Mouse (Mus musculus): ENCODE results near the gene Rarg.
A peak's percentile ranks its signal among the peaks of the same experiment; 100 is the strongest.
"Not testable (repeated sequence)": the region's sequence is repeated elsewhere in the genome, so short reads cannot be mapped to it uniquely, and the experiment has no call there.

Rarg gene

DNA sequence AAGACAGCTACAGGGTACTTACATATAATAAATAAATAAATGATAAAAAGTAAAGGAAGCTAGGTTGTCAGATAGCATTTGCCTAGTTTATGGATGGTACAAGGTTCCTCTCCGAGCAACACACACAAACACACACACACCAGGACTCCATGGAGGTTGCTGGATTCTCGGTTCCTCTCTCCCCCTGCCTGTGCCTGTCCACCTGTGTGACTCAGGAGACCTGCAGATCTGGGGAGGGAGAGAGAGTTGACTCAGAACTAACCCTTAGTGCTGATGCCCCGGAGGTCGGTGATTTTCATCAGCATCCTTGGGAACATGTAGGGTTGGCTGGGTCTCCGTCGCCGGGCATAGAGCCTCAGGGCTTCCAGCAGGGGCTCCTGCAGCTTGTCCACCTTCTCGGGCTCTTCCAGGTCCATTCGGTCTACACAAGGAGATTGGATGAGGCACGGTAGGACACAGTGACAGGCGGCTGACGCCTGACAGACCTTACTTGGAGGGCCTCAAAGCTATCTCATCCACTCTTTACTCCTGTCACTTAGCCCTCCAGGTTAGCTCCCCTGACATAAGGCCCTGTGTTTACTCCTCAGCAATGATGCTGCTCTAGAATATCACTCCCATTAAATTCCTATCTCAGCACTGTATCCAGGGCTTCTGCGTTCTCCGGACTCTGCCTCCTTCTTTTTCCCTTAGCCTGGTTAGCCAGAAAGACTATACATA, 18.6 kb downstream of the Rarg start:
- no peak for DNase-seq (ENCODE audit: inconsistent ontology term)

DNA sequence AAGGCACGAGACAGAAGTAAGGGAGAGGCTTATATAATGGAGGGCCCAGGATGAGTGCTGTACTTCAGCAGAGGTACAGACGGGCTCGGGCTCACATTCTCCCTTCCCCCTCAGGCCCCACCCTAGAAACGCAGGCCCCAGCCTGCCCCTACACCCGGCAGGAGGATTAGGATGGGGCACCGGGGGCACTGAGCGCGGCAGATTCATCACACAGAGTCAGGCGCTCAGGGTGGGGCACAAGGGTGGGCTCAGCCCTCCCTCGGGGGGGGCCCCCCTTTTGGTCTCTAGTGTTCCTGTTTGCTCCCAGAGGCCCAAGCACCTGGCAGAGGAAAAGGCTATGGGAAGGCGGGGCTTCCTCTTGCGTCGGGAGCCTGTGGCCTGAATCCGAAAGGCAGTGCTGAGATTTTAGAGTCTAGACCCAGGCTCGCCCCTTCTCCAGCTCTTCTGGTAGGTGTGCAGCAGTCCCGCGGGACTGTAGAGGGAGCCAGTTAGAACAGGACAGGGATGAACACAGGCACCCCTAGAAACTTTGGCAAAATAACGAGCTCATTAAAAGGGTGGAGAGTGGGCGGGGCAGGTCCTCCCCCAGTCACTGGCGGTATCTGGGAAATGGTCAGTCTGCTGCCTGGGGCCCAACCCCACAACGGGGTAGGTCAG, 21.8 kb downstream of the Rarg start:
- peak; percentile 34 for DNase-seq (ENCODE audit: inconsistent ontology term)

DNA sequence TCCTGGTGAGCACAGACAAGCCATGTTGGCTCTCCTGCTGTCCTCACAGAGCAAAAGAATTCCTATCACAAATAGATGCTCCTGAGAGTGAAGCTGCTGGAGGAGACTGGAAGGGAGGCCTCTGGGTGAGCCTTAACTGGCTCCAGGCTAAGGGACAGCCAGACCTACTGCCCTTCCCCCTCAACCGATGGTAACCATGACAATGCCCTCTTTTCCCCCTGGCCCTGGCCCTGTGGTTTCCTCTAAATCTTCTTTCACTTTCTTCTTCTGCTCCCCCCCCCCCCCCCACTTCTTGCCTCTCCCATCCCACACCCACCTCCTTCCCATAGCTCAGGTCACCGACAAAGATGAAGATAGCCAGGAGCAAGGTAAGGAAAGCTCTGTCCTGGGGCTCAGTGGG, 23.4 kb downstream of the Rarg start:
- DNase-seq (ENCODE audit: inconsistent ontology term), result peak; percentile 28

DNA sequence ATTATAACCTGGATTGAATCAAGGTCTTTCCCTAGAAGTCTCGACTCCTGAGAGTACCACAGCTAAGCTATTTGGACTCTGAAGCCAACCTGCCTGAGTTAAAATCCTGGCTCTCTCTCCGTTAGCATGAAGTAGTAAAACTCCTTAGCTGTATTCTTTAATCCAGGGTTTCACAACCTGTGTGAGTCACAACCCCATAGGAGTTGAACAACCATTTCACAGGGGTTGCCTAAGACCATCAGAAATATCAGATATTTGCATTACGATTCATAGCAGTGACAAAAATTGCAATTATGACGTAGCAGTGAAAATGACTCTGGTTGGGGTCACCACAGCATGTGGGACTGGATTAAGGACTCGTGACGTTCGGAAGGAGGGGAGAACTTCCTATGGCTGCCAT, 24.6 kb downstream of the Rarg start:
- DNase-seq (ENCODE audit: inconsistent ontology term), result no peak

DNA sequence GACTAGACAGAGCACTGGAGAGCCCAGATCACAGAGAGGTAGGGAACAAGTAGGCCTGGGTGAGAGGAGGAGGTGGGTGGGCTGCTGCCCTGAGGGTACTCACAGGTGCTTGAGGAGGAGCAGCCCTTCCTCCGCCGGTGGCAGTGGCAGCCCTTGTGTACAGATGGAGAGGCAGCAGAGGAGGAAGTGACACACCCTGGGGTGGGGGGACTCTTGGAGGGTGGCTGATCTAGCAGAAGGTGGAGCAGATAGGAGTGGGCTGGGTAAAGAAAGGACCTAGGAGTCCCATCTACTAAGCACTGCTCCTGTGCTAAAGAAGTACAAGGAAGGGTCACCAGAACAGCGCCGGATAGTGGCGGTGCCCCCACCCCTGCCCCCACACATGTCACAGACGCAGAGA, 25.6 kb downstream of the Rarg start, which contains the start of gene Itgb7:
Itgb7 (minus strand) TSS at position 197 of the 400 bp plus-strand sequence.
- DNase-seq (ENCODE audit: inconsistent ontology term), result no peak

DNA sequence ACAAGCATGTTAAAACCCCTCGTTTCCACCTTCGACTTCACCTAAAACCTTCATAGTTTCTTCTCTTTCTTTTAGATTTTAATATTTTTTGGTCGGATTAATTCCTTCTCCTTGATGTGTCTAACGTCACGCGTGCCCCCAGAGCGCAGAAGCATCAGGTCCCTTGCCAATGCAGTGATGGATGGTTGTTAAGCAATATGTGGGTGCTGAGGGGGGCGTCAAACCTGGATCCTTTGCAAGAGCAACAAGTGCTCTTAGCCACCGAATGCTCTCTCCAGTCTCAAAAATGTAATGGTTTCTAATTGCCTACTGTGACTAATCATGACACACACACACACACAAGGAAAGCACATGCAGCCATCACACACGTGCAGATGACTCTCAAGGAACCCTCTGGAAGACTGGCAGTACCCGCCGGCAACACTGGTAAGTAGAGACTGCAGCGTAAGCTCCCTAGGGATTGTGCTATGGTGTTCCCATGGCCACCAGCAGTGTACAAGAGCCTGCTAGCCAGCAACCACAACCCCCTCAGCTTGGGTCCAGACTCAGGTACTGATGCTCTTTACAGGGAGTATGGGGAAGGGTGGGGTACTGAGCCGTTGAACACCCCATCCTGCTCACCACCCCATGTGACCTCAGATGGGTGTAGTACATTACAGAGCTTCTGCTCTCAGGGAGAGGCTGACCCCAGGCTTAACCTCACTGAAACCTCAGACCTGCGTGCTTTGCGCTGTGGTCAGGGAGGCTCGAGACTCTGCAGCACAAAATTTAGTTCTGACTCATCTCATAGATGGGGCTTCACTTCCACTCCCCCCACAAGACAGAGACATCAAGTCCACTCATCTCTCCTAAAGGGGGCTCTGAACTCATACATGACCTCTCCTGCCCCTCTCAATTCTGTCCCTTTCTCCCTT, 26.7 kb downstream of the Rarg start:
- no peak for DNase-seq (ENCODE audit: inconsistent ontology term)

DNA sequence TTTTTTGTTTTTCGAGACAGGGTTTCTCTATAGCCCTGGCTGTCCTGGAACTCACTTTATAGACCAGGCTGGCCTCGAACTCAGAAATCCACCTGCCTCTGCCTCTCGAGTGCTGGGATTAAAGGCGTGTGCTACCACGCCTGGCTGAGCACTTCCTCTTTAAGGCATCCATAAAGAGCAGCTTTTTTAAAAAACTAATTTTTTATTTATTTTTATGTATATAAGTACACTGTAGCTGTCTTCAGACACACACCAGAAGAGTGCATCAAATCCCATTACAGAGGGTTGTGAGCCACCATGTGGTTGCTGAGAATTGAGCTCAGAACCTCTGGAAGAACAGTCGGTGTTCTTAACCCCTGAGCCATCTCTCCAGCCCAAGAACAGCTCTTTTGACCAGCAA, 31.7 kb downstream of the Rarg start:
- DNase-seq (ENCODE audit: inconsistent ontology term), result not testable (repeated sequence)

DNA sequence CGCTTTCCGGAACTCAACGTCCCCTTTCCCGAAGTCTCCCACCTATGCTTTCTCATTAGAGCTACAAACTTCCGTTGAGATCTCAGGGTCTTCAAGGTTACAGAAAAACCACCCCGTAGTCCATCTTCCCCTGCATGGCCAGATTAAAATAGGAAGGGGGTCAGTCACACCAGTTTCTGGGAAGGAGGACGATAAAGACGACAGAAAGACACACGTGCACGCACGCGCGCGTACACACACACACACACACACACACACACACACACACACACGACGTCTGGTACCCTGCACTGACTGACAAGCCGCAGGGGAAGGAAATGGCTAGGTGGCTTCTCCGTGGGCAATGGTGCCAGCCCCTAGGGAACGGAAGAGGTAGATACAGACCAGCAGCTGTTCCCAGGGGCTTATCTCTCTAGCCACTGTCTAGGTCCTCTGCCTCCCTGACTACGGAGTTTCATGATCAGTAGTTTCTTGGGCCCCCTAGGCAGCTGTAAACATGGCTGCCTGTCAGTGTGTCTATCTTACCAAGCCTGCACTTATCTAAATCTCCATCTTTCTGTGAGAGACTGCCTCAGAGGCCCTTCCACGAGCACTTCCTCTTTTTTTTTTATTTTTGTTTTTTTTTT, 32.2 kb downstream of the Rarg start:
- DNase-seq (ENCODE audit: inconsistent ontology term), result no peak

DNA sequence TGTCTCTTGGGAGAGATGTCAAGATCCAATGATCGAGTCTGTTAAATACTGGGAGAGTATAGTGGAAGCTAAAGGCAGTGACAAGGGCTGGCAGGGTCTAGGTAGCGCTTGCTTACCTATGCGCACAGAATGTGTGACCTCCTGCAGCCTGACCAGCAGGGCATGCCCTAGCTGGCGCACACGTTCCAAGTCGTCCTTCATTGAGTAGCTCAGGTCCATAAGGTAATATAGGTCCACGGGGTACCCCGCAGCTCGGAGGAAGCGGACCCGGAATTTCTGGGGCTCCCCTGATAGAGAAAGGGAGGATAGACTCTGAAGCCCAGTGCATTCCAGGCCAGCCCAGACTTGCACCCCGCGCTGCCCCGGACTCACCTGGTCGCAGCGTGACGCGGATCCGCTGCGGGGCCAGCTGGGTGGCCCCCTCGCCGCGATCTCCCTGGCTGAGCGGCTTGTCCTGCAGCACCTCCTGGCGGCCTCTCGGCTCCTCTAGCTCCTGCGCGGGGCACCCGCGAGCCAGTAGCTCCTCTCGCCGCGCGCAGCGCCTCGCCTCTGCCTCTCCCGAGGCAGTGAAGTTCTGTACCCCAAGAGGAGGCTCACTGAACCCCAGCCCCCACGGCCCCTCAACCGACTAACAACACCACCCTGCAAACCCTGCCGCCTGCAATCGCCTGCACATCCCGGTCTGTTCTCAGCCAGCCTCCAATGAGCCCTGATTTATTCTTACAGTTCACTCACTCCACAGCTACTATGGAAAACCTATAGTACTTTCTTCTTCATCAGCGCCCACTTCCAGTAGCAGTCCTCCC, 32.9 kb downstream of the Rarg start:
- DNase-seq (ENCODE audit: inconsistent ontology term), result peak; percentile 74

DNA sequence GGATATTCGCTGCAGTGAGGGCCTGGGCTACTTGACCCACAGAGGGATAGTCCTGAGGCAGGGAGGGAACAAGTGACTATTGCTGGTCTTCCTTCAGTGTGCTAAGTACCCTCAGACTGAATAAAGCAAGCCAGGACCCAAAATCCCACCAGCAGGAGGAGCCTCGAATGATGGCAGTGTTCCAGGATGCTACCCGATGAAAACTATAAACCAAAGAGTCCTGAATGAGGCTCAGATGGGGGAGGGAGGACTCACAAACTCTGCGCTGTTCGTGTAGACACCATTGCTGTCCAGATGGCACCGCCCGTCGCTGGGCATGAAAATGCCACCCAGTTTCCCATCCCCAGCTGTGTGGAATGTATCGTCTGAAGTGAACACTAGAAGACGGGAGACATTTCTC, 34.9 kb downstream of the Rarg start:
- no peak for DNase-seq (ENCODE audit: inconsistent ontology term)

DNA sequence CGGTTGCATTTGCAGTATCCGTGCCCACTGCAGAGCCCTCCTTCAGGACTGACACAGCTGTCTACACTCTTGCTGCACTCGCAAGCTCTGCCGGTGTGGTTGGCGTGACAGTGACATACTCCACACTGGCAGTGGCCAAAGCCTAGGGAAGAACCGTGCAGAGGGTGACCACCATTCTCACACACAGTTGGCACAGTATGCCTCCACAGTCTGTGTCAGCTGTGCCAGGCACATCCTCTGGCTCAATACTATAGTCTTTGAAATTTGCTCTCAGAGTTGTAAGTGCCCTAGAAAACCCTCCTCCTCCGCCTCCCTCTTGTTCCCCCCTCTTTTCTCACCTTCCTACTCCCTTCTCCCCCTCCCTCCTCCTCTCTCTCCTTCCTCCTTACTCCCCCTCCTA, 40.0 kb downstream of the Rarg start:
- DNase-seq (ENCODE audit: inconsistent ontology term), result no peak

DNA sequence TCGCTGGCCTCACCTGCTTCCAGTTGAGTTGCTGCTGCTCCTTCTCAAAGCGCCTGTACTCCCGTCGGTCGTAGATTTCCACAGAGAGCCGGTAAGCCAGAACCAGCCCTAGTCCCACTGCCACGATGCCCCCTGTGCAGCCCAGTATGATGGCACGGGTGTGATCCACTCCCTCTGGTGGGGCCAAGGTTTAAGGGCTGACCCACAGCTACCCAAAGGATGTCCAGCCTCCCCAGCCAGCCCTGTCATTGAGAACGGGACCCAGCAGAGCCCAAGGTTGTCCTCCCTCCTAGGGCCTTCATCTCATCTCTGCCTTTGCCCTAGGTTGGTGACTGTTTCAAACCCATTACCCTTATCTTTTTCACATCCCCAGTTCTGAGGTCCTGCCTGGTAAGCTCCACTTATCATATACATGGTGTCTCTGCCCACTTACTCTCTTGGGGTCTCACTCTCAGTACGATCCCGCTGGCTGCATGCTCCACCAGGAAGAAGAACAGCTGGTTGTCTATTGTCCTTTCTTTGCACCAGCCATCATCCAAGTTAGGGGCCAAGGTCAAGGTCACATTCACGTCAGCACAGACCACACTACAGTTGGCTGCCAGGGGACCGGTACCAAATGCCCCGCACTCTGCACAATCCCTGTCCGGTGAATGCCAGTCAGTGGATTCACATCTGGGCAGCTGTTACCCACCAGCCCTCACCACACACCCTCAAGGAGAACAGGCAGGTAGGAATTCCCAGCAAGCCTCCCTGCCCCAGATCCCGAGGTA, 40.7 kb downstream of the Rarg start:
- no peak for DNase-seq (ENCODE audit: inconsistent ontology term)

DNA sequence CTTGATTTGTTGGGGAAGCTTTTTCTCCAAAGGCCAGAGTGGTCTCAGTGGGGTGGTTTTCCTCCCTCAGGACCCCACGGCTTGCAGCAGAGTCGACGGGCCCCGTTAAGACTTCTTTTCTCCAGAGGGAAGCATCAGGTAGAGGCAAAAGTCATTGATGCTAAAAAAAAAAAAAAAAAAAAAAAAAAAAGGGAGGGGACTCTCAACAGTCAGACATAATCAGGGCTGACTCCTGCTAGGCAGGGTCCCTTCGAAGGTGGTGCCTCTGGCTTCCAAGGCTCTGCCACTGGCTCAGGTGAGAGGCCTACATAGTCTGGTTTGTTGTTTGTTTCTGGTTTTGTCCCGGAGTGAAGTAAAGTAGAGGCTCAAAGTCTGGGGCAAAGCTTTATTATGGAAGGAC, 41.7 kb downstream of the Rarg start:
- no peak for DNase-seq (ENCODE audit: inconsistent ontology term)

DNA sequence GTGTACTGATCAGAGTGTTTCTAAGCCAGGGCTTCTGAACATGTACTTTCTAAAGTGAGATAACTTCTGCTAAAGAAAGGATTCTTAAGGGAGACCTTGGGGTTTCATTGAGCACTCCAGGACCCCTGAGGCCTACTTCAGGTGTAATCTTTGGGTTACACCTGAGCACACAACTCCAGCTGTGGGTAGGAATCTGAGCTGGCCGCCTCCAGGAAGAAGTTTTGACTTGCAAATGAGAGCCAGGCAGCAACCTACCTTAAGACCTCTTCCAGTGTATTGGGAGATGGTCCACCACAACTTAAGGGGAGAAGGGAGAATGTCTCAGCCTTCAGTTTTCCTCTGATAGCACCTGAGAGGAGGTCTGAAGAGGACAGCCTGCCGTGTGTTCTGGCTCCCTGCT, 43.2 kb downstream of the Rarg start:
- no peak for DNase-seq (ENCODE audit: inconsistent ontology term)

DNA sequence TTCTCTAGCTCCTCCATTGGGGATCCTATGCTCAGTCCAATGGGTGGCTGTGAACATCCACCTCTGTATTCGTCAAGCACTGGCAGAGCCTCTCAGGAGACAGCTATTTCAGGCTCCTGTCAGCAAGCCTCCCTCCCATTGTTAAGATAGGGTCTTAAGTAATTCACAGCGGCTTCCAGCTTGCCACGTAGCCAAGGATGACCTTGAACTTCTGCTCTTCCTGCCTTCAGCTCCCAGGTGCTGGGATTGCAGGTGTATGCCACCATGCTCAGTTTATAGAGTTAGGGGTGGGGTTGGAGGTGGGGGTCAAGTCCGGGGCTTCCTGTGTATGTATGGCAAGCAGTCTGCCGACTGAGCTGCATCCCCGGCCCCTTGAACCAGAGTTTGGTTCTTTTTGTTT, 45.4 kb downstream of the Rarg start:
- DNase-seq (ENCODE audit: inconsistent ontology term), result no peak

DNA sequence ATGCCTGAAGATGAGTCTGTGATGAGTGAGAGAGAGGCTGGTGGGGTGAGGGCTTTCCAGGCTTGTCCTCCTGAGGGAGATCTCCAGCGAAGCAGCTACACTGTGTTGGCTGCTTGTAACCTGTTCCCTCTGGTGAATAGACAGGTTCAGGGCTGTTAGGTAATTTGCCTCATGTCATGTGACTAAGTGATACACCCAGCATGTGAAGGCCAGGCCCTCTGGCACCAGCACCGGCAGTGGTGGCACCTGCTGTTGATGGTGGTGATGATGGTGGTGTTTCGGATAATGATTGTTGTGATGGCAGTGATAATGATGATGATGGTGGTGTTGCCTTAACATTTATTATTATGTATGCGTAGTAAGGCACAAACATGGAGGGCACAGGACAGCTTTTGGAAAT, 46.5 kb downstream of the Rarg start:
- no peak for DNase-seq (ENCODE audit: inconsistent ontology term)

DNA sequence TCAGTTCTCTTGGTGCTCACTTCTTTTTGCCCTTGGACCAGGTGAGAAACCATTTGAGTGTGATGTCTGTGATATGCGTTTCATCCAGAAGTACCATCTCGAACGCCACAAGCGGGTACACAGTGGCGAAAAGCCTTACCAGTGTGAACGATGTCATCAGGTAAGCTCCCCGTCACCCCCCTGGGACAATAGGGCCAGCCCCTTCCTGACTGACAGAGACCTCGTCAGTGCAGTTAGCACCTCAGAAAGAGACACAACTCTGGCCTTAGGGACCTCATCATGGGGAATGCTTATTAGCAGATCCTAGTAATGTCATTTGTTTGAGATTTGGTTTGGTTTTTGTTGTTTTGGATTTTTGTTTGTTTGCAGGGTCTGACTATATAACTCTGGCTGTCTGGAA, 48.2 kb downstream of the Rarg start:
- no peak for DNase-seq (ENCODE audit: inconsistent ontology term)

DNA sequence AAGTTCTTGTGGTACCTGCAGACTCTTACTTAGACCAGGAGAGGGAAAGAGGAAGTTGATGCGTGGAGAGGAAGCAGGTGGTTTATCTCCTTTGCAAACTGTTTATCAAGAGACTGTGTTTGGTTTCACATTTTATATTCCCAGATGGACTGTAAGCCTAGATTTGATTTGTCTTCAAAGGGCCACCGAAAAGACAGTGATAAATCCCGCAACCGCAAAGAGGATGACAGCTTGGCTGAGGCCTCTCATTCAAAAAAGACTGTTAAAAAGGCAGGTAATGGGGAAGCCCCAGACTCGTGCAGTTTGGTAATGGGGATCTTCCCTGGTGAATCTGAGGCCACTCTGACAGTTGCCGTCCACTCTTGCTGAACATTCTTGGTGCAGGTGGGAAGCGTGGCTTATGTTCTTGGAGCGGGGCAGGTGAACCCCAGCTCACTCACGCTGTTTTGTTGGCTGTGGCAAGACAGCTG, 49.2 kb downstream of the Rarg start:
- no peak for DNase-seq (ENCODE audit: inconsistent ontology term)

DNA sequence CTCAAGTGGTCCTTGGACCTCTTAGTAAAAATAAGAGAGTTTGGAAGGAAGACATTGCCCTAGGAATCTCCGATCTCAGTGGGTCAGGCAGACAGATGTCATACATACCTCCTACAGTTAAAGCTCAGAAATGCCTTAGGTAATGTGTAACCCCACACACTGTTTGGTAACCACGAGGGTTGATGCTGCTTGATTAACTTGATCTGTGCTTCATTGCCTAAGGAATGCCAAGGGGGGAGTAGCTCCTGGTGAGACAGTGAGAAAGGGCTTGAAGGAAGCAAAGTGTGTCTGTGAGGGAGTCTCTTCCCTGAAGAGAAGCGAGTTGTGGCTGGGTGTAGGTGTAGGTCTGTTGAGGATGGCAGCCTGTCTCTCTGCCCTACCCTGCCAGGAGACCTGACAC, 50.0 kb downstream of the Rarg start:
- DNase-seq (ENCODE audit: inconsistent ontology term), result peak; percentile 19

DNA sequence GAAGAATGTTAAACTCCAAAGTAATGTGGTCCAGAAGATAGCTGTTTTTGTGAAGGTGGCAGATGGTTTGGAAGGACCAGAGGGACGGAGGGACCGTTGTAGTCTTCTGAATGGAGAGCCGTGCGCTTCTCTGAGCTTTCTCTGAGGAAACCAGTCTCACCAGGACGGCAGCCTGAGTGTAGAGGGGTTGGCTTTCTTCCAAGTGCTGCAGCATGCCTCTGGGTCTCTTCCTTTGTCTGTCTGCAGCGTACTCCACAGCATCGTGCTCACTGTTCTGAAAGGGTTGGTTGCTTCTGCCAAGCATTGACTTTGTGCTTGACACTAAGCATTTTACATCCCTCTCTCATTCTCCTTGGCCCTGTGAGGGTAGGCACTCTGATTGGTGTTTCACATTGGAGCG, 51.5 kb downstream of the Rarg start:
- DNase-seq (ENCODE audit: inconsistent ontology term), result peak; percentile 81
